Comparison of ENCODE assay signal across 16 mouse cellular contexts in genomic region chr15:101164291-101164690, GRCm38 (mm10). TPM values are rescaled to one million over a fixed set of nuclear protein-coding genes. Genes with fewer than 3 reads are reported as not detected.
A peak's percentile ranks its signal among the peaks of the same experiment; 100 is the strongest.
DNase-seq lines count a peak whose midpoint lies in the region; ATAC-seq and TF ChIP-seq lines count a peak whose summit lies in the region.
"Had no signal": no experiment of that assay in that cellular context is flagged by ENCODE, and none has a peak within 500 bp of the region (broad histone marks: within the 10 kb centered on the region; RNA-seq: fewer than 3 reads in every experiment).

No protein-coding gene starts in this region.

- no peak overlapping the region for H3K4me2 ChIP-seq in limb, embryonic 13.5 days (replicated peaks)
- H3K4me2 ChIP-seq in intestine, embryonic 16.5 days (ENCODE audit: low read depth, low read length): peak overlapping the region; percentile 43
- H3K4me2 ChIP-seq: heart, embryonic 11.5 days; hindbrain, embryonic 14.5 days had no signal

- TF ChIP-seq POLR2A in ES-Bruce4 (IDR thresholded peaks at IDR 0.05; ENCODE audit: insufficient read depth, low read length): no peak

- H3K4me1 ChIP-seq in limb, embryonic 13.5 days: peaks cover 52% of the 10 kb centered on the region
- H3K4me1 ChIP-seq in limb, embryonic 10.5 days: peaks cover 31% of the 10 kb centered on the region
- peaks cover 13% of the 10 kb centered on the region for H3K4me1 ChIP-seq in ES-Bruce4 (ENCODE audit: control insufficient read depth, insufficient read depth, low read length)
- peaks cover 59% of the 10 kb centered on the region for H3K4me1 ChIP-seq in intestine, embryonic 16.5 days (ENCODE audit: control insufficient read depth, insufficient read depth, low read length)

- peak; percentile 10 for DNase-seq in cerebellum, adult 9-10 months
- DNase-seq in cerebellum, postnatal 4 days (ENCODE audit: low spot score in 2 of 2): no peak
- no peak for DNase-seq in limb, embryonic 10.5 days (ENCODE audit: low spot score)
- DNase-seq in layer of hippocampus, adult 2 months (ENCODE audit: low spot score in 2 of 2): no peak
- no peak for DNase-seq in spleen, postnatal 36 days (ENCODE audit: low spot score in 2 of 2)
- DNase-seq: cerebellum, adult 9-11 months had no signal

- no peak overlapping the region for H3K4me3 ChIP-seq in limb, embryonic 13.5 days
- no peak overlapping the region for H3K4me3 ChIP-seq in limb, embryonic 10.5 days
- peak overlapping the region; percentile 33 for H3K4me3 ChIP-seq in ES-Bruce4 (ENCODE audit: low read depth, low read length)
- H3K4me3 ChIP-seq in intestine, embryonic 16.5 days (ENCODE audit: low read length): 0 out of 2 replicates have a peak overlapping the region, but pooled peaks have one; percentile 1
- H3K4me3 ChIP-seq in layer of hippocampus, adult 2 months: no peak overlapping the region

- H3K27me3 ChIP-seq in limb, embryonic 13.5 days: no peaks in the 10 kb centered on the region
- peaks cover 24% of the 10 kb centered on the region for H3K27me3 ChIP-seq in limb, embryonic 10.5 days (ENCODE audit: low read depth, poor library complexity, severe bottlenecking)
- no peaks in the 10 kb centered on the region for H3K27me3 ChIP-seq in ES-Bruce4 (ENCODE audit: control insufficient read depth, insufficient read depth, low read length, poor library complexity, severe bottlenecking)
- H3K27me3 ChIP-seq in intestine, embryonic 16.5 days (replicated peaks; ENCODE audit: control insufficient read depth, insufficient read depth, low read length): no peaks in the 10 kb centered on the region
- H3K27me3 ChIP-seq: Patski had no signal

- no peaks in the 10 kb centered on the region for H3K36me3 ChIP-seq in limb, embryonic 13.5 days
- no peaks in the 10 kb centered on the region for H3K36me3 ChIP-seq in limb, embryonic 10.5 days
- H3K36me3 ChIP-seq in ES-Bruce4 (ENCODE audit: control insufficient read depth, insufficient read depth, low read length, poor library complexity, severe bottlenecking): no peaks in the 10 kb centered on the region
- H3K36me3 ChIP-seq in intestine, embryonic 16.5 days (ENCODE audit: control insufficient read depth, insufficient read depth, low read length): no peaks in the 10 kb centered on the region

- no peak for ATAC-seq in limb, embryonic 13.5 days (ENCODE audit: low FRiP score, low read depth)
- peak; percentile 87 for ATAC-seq in intestine, embryonic 16.5 days

- H3K9ac ChIP-seq in limb, embryonic 13.5 days: no peak overlapping the region
- peak overlapping the region; percentile 74 for H3K9ac ChIP-seq in ES-Bruce4 (ENCODE audit: low read depth, poor library complexity, severe bottlenecking)
- peak overlapping the region; percentile 54 for H3K9ac ChIP-seq in intestine, embryonic 16.5 days (ENCODE audit: low read depth, low read length)
- H3K9ac ChIP-seq: hindbrain, embryonic 14.5 days had no signal

- no peaks in the 10 kb centered on the region for H3K9me3 ChIP-seq in limb, embryonic 13.5 days
- no peaks in the 10 kb centered on the region for H3K9me3 ChIP-seq in limb, embryonic 10.5 days (replicated peaks)
- no peaks in the 10 kb centered on the region for H3K9me3 ChIP-seq in ES-Bruce4 (replicated peaks; ENCODE audit: control insufficient read depth, insufficient read depth, low read length, poor library complexity, severe bottlenecking)
- no peaks in the 10 kb centered on the region for H3K9me3 ChIP-seq in intestine, embryonic 16.5 days (ENCODE audit: control insufficient read depth, low read length)

- peak overlapping the region; percentile 69; the same call in 1 of the 2 replicates for H3K27ac ChIP-seq in limb, embryonic 13.5 days
- H3K27ac ChIP-seq in limb, embryonic 10.5 days: no peak overlapping the region
- peak overlapping the region; percentile 92 for H3K27ac ChIP-seq in ES-Bruce4 (ENCODE audit: insufficient read depth, low read length)
- peak overlapping the region; percentile 90 for H3K27ac ChIP-seq in intestine, embryonic 16.5 days (ENCODE audit: low read length)
- H3K27ac ChIP-seq in layer of hippocampus, adult 2 months: no peak overlapping the region
- H3K27ac ChIP-seq: hindbrain, embryonic 14.5 days; macrophage had no signal

- 71% methylated on average over 5 of the region's 5 CpGs for WGBS in limb, embryonic 13.5 days
- WGBS in limb, embryonic 10.5 days: 68% methylated on average over 5 of the region's 5 CpGs
- WGBS in intestine, embryonic 16.5 days: 50% methylated on average over 5 of the region's 5 CpGs

- TF ChIP-seq CTCF in ES-Bruce4 (IDR thresholded peaks at IDR 0.05; ENCODE audit: low read depth, low read length): no peak
- no peak for TF ChIP-seq CTCF in layer of hippocampus, adult 2 months (conservative IDR thresholded peaks at IDR 0.05)

- TF ChIP-seq EP300 in ES-Bruce4 (IDR thresholded peaks at IDR 0.05; ENCODE audit: insufficient read depth, low read depth, low read length): peak; percentile 94

RNA-seq across cellular contexts. Expression of gene Acvr1b, which starts 9.6 kb away (rescaled TPM):
- polyA plus RNA-seq in limb, embryonic 13.5 days (2015; fragmentation: Nextera tagmentation; extraction: Ambion mirVana): 6.1 and 7.1 TPM in 2 replicates
- 5.0 and 5.7 TPM in 2 replicates for polyA plus RNA-seq in limb, embryonic 10.5 days (2016; fragmentation: Nextera tagmentation; extraction: Ambion mirVana)
- polyA plus RNA-seq in ES-Bruce4 (2011; ENCODE audit: insufficient read depth, insufficient read length, low read depth, missing spikeins): 27.7 and 27.8 TPM in 2 replicates
- polyA plus RNA-seq in intestine, embryonic 16.5 days (2015; fragmentation: Nextera tagmentation; extraction: Ambion mirVana): 10.4 and 11.0 TPM in 2 replicates
- 10 to 100 TPM; 85.1 to 87.8 TPM for total RNA-seq in layer of hippocampus, adult 2 months (2021)

RNA-seq across cellular contexts. Expression of gene Acvrl1, which starts 36.0 kb away (rescaled TPM):
- polyA plus RNA-seq in limb, embryonic 13.5 days (2015; fragmentation: Nextera tagmentation; extraction: Ambion mirVana): 9.6 TPM in 2 replicates
- polyA plus RNA-seq in limb, embryonic 10.5 days (2016; fragmentation: Nextera tagmentation; extraction: Ambion mirVana): 7.2 and 8.3 TPM in 2 replicates
- 2.7 and 2.9 TPM in 2 replicates for polyA plus RNA-seq in ES-Bruce4 (2011; ENCODE audit: insufficient read depth, insufficient read length, low read depth, missing spikeins)
- 31.2 and 31.9 TPM in 2 replicates for polyA plus RNA-seq in intestine, embryonic 16.5 days (2015; fragmentation: Nextera tagmentation; extraction: Ambion mirVana)
- total RNA-seq in layer of hippocampus, adult 2 months (2021): 10 to 100 TPM; 11.2 to 11.4 TPM
- polyA plus RNA-seq: Patski had no signal

RNA-seq across cellular contexts. Expression of gene Ankrd33, which starts 48.7 kb away (rescaled TPM):
- polyA plus RNA-seq in limb, embryonic 13.5 days (2015; fragmentation: Nextera tagmentation; extraction: Ambion mirVana): not detected in 2 replicates
- polyA plus RNA-seq in limb, embryonic 10.5 days (2016; fragmentation: Nextera tagmentation; extraction: Ambion mirVana): not detected in 2 replicates
- not detected in 2 replicates for polyA plus RNA-seq in ES-Bruce4 (2011; ENCODE audit: insufficient read depth, insufficient read length, low read depth, missing spikeins)
- polyA plus RNA-seq in intestine, embryonic 16.5 days (2015; fragmentation: Nextera tagmentation; extraction: Ambion mirVana): not detected in 2 replicates
- not detected for total RNA-seq in layer of hippocampus, adult 2 months (2021)
- total RNA-seq: gastrocnemius, adult 18-20 months; left cerebral cortex, postnatal 10 days had no signal
- polyA plus RNA-seq: heart, embryonic 11.5 days; hindbrain, embryonic 14.5 days; large intestine, adult 2 months; macrophage; Patski had no signal

RNA-seq across cellular contexts. Expression of gene Grasp, which starts 59.7 kb away (rescaled TPM):
- 5.7 and 6.0 TPM in 2 replicates for polyA plus RNA-seq in limb, embryonic 13.5 days (2015; fragmentation: Nextera tagmentation; extraction: Ambion mirVana)
- 5.4 and 6.9 TPM in 2 replicates for polyA plus RNA-seq in limb, embryonic 10.5 days (2016; fragmentation: Nextera tagmentation; extraction: Ambion mirVana)
- polyA plus RNA-seq in ES-Bruce4 (2011; ENCODE audit: insufficient read depth, insufficient read length, low read depth, missing spikeins): 8.6 and 9.6 TPM in 2 replicates
- 2.3 and 2.8 TPM in 2 replicates for polyA plus RNA-seq in intestine, embryonic 16.5 days (2015; fragmentation: Nextera tagmentation; extraction: Ambion mirVana)
- total RNA-seq in layer of hippocampus, adult 2 months (2021): 10 to 100 TPM; 79.5 to 82.7 TPM

Comparison
In these comparisons a context has a peak if more than half of its experiments do, and no peak if none do; other contexts are left out.
1. H3K27ac ChIP-seq: peak in limb, embryonic 13.5 days (single experiment), ES-Bruce4 (single experiment) and intestine, embryonic 16.5 days (single experiment); none in limb, embryonic 10.5 days (single experiment) and layer of hippocampus, adult 2 months (single experiment).
2. H3K4me3 ChIP-seq: peak in ES-Bruce4 (single experiment) and intestine, embryonic 16.5 days (single experiment); none in limb, embryonic 13.5 days (single experiment), limb, embryonic 10.5 days (single experiment) and layer of hippocampus, adult 2 months (single experiment).